Mouse (Mus musculus): ENCODE data around the gene Washc2.

Gene Washc2

GRCm38 (mm10) chr6:116262824-116263223 lies 55.0 kb downstream of the Washc2 start:
- no peak for DNase-seq (ENCODE audit: low spot score in 2 of 2)

GRCm38 (mm10) chr6:116264018-116264651 lies 56.3 kb downstream of the Washc2 start, which contains the start of gene Zfand4:
TSS of gene Zfand4 (plus strand) at chr6:116264222.
- peak; percentile 86 to 90 for DNase-seq (ENCODE audit: low spot score in 2 of 2)

DNA sequence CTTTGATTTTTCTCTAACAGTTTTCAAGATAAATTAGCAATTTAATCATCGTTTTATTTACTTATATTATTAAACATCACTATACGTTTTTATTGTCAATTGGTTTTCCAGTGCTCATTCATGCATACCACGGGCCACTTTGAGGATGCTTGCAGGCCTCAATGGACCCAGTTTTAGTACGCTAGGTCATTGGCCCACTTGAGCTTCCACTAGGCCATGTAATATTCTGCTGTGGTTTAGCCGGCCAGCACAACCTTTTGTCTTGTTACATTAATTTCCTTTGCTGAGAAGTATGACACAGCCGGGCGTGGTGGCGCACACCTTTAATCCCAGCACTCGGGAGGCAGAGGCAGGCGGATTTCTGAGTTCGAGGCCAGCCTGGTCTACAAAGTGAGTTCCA lies 57.0 kb downstream of the Washc2 start:
- no peak for DNase-seq (ENCODE audit: low spot score in 2 of 2)

DNA sequence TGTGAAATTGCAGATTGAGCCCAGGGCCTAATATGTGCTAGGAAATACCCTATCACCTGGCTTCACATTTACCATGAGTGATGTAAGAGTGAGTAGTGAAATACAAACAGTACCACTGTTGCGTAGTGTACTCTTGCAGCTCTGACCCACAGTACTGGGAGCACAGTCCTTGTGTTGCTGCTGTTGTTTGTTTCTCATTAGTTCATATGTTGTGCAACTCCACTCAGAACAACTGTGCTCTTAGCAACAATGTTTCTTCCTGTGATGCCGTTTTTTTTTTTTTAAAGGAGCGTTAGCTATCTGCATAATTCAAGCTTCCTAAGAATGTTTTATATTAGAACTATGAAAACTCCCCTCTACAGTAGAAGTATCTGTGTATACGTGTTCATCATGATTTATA lies 57.8 kb downstream of the Washc2 start:
- no peak for DNase-seq (ENCODE audit: low spot score in 2 of 2)

- no peak for DNase-seq (ENCODE audit: low spot score in 2 of 2)
These were observed 58.7 kb downstream of the Washc2 start for GRCm38 (mm10) chr6:116266273-116267109.

DNA sequence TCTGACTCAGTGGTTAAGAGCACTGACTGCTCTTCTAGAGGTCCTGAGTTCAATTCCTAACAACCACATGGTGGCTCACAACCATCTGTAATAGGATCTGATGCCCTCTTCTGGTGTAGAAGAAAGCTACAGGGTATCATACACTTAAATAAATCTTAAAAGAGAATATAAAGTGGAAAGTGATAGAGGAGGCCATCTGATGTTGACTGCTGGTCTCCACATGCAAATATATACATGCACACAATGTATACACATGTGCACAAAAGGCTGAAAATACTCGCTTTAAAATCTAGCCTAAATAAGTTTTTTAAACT lies 59.2 kb downstream of the Washc2 start:
- no peak for DNase-seq (ENCODE audit: low spot score in 2 of 2)

DNA sequence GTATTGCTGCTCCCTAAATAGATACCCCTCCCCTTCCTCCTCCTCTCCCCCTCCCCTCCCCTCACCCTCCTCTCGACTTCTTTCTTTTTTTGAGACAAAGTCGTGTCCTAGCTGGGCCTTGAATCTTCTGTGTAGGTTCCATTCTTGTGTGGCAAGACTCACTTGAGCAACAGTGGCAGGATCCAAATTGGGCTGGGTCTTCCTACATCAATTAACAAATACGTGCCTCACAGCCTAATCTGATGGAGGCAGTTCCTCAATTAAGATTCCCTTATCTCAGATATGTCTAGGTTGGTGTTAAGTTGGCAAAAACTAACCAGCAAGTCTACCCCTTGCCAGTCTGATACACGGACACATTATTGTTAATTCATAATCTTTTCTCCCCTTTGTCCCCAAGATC lies 67.9 kb downstream of the Washc2 start:
- no peak for DNase-seq (ENCODE audit: low spot score in 2 of 2)

GRCm38 (mm10) chr6:116278679-116279317 lies 71.0 kb downstream of the Washc2 start:
- DNase-seq (ENCODE audit: low spot score in 2 of 2) = no peak

- DNase-seq (ENCODE audit: low spot score in 2 of 2) = no peak
These were observed 73.2 kb downstream of the Washc2 start for GRCm38 (mm10) chr6:116281014-116281413.

- no peak for DNase-seq (ENCODE audit: low spot score in 2 of 2)
These were observed 74.7 kb downstream of the Washc2 start for GRCm38 (mm10) chr6:116282546-116282945.

- DNase-seq (ENCODE audit: low spot score in 2 of 2) = no peak
These were observed 75.4 kb downstream of the Washc2 start for GRCm38 (mm10) chr6:116283280-116283679.

GRCm38 (mm10) chr6:116286321-116286720 lies 78.5 kb downstream of the Washc2 start:
- no peak for DNase-seq (ENCODE audit: low spot score in 2 of 2)

- no peak for DNase-seq (ENCODE audit: low spot score in 2 of 2)
These were observed 79.2 kb downstream of the Washc2 start for GRCm38 (mm10) chr6:116286870-116287575.

- no peak for DNase-seq (ENCODE audit: low spot score in 2 of 2)
These were observed 103.6 kb downstream of the Washc2 start for GRCm38 (mm10) chr6:116311411-116311810.
